Mouse (Mus musculus) stomach, embryonic 15.5 days (tissue): ENCODE measurements at regions not wholly inside any gene's neighbourhood (a gene's known extent, or its start where the extent isn't known, plus 50 kb on each side); places are given as distances from the start of the nearest gene placed in this dataset.

Experiments
- ATAC-seq: fragments of 200-750 bp; cut with Nextera tagmentation; 2 replicates; pipeline ENCODE4 v1.8.0; 2017; ENCODE audit warnings: low read depth, moderate number of reproducible peaks, moderate TSS enrichment; ENCODE audit not compliant: insufficient read depth, low FRiP score
- H3K27ac ChIP-seq: fragments of 300-500 bp; sonication (generic); 2 replicates; pipeline ENCODE4 v1.5.1; 2015; ENCODE audit warnings: mild to moderate bottlenecking, inconsistent platforms
- H3K27me3 ChIP-seq: fragments of 300-500 bp; sonication (generic); replicated peaks from 2 replicates; pipeline ENCODE4 v1.6.1; 2015; ENCODE audit warnings: inconsistent platforms
- H3K36me3 ChIP-seq: fragments of 300-500 bp; sonication (generic); 2 replicates; pipeline ENCODE4 v1.6.1; 2015; ENCODE audit warnings: inconsistent platforms
- H3K4me1 ChIP-seq: fragments of 300-500 bp; sonication (generic); 2 replicates; pipeline ENCODE4 v1.6.1; 2015; ENCODE audit warnings: inconsistent platforms
- H3K4me2 ChIP-seq: fragments of 300-500 bp; sonication (generic); 2 replicates; pipeline ENCODE4 v1.6.1; 2015; ENCODE audit warnings: mild to moderate bottlenecking, inconsistent platforms
- H3K4me3 ChIP-seq: fragments of 300-500 bp; sonication (generic); replicated peaks from 2 replicates; pipeline ENCODE4 v1.5.1; 2015; ENCODE audit warnings: inconsistent platforms
- H3K9ac ChIP-seq: fragments of 300-500 bp; sonication (generic); 2 replicates; pipeline ENCODE4 v1.6.1; 2015; ENCODE audit warnings: inconsistent platforms
- H3K9me3 ChIP-seq: fragments of 300-500 bp; sonication (generic); 2 replicates; pipeline ENCODE4 v1.6.1; 2016; ENCODE audit warnings: inconsistent platforms
- WGBS: fragments of 180-500 bp; shearing (Covaris S2); methylation state at CpG from one replicate; pipeline ENCODE4 v1.1.7; 2015; 5-methylcytosine and 5-hydroxymethylcytosine counted together

DNA sequence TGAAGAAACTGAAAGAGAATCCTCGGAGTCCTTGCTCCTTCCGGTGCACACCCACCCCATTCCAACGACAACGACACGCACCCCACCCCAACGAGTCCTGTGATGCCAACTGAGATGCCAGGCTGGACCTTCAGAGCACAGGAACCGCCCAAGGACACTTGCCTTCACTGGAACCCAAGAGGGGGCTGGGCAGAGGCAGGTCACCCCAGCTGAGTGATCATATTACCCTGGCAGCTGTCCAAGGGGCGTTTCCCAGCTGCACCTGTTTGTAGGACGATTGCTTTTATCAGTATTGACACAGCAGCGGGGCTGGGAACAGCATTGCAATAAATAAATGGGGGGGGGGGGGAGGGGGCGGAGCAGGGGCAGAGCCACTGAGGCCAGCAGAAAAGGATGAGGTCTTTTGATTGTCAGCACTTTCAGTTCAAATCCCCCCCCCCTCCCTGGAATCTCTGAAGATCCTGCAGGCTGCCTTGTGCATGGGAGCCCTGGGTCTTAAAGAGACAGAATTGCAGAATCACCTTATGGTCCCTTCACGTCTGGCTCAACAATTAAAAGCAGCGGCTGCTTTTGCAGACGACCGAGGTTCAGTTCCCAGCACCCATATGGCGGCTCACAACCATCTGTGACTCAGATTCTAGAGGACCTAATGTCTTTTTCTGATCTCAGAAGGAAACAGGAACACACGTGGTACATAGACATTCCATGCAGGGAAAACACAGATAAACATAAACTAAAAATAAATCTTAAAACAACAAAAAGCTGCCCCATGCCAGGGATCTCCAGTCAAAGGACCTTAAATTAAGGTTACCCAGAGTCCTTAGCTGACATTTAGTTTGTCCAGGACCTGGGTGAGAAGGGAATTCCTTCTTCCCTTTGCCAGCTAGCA lies 52.0 kb upstream of the Pim1 start:
- H3K27ac ChIP-seq = peak overlapping the region; percentile 77
- 19% methylated on average over 17 of the region's 17 CpGs for WGBS
- H3K9ac ChIP-seq = no peak overlapping the region
- H3K4me1 ChIP-seq = peaks cover 26% of the 10 kb centered on the region
- H3K4me2 ChIP-seq = peak overlapping the region; percentile 35
- no peaks in the 10 kb centered on the region for H3K9me3 ChIP-seq
- H3K4me3 ChIP-seq = 0 out of 2 replicates have a peak overlapping the region, but pooled peaks have one; percentile 11
- peak; percentile 72 for ATAC-seq
- H3K27me3 ChIP-seq = no peaks in the 10 kb centered on the region
- no peaks in the 10 kb centered on the region for H3K36me3 ChIP-seq

DNA sequence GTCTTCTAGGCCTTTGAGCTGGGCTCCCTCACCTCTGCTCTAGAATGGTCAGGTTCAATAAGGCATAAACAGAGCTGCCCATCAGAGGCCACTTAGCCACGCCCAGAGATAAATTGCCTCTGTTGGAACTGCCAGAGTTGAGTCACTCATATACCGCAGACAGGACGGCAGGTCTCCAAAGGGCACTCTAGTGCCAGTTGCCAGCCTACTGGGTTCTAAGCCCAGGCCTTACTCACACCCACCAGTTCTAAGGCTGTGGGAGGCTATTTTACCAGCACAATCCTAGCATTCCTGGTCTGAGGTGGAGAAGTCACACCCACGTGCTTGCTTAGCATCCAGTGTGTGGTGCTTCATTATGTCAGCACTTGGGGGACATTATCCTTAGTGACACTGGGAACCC lies 50.6 kb upstream of the Pim1 start:
- H3K27me3 ChIP-seq = no peaks in the 10 kb centered on the region
- no peak overlapping the region for H3K4me2 ChIP-seq
- no peaks in the 10 kb centered on the region for H3K36me3 ChIP-seq
- H3K27ac ChIP-seq = peak overlapping the region; percentile 32; the same call in 1 of the 2 replicates
- H3K9ac ChIP-seq = no peak overlapping the region
- 61% methylated on average over 4 of the region's 4 CpGs for WGBS
- 0 out of 2 replicates have a peak, but pooled peaks have one; percentile 14 for ATAC-seq
- H3K4me1 ChIP-seq = peaks cover 28% of the 10 kb centered on the region
- H3K9me3 ChIP-seq = no peaks in the 10 kb centered on the region
- H3K4me3 ChIP-seq = no peak overlapping the region

DNA sequence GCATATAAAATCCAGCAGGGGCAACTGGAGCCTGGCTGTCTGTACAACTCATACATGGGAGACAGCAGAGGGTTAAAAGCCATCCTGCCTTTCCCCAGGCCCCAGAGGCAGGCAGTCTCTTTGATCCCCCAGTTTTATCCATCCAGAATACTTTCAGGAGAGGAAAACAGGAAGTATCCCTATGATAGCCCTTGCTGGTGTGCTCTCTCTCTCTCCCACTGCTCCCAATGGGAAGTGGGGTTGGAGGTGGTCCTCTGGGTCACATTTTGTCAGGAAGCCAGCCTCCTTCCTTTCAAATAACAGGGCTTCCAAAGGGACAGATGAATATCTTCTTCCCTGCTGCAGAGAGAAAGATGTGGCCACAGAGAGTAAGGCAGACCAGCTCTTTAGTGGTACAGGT lies 50.1 kb upstream of the Pim1 start:
- Histone ChIP-seq H3K36me3 (no peaks in the 10 kb centered on the region), H3K4me2 (no peak overlapping the region), H3K9ac (no peak overlapping the region), H3K4me3 (no peak overlapping the region), H3K27me3 (no peaks in the 10 kb centered on the region), H3K4me1 (peaks cover 33% of the 10 kb centered on the region), H3K27ac (no peak overlapping the region), H3K9me3 (no peaks in the 10 kb centered on the region)
- no peak for ATAC-seq
